Mouse (Mus musculus): ENCODE measurements at regions not wholly inside any gene's neighbourhood (a gene's known extent, or its start where the extent isn't known, plus 50 kb on each side); places are given as distances from the start of the nearest gene placed in this dataset.

DNA sequence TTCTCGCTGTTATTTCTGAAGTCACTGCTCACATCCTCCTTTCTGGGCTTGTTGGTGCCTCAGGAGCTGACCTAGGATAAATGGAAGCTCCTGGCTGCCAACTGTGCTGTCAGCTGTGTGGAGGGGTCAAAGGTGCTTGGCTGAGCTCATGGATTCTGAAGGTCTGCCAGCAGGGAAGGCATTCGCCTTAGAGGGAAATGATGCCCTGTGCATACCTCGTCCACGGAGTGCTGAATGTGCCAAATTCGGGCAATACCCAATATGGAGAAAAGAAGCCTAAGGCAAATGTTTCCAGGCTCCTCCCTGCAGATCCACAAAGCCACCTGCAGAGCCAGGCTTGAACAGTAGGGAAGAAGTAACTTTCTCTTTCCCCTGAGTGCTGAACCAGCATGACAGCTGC, 191.3 kb upstream of the Eya4 start:
- H3K4me2 ChIP-seq (ENCODE audit: low read length) = no peak overlapping the region
- no peak for ATAC-seq
- H3K4me3 ChIP-seq (ENCODE audit: low read depth, low read length) = no peak overlapping the region
- no peaks in the 10 kb centered on the region for H3K9me3 ChIP-seq (replicated peaks; ENCODE audit: control insufficient read depth, low read length, poor library complexity, severe bottlenecking)
- H3K4me1 ChIP-seq (ENCODE audit: control insufficient read depth, insufficient read depth, low read length) = no peaks in the 10 kb centered on the region
- WGBS = 45% methylated on average over 5 of the region's 5 CpGs
- H3K27ac ChIP-seq (ENCODE audit: low read length) = no peak overlapping the region
- no peaks in the 10 kb centered on the region for H3K27me3 ChIP-seq (ENCODE audit: control insufficient read depth, insufficient read depth, low read depth, low read length)
- no peak overlapping the region for H3K9ac ChIP-seq (ENCODE audit: low read depth, low read length)
- no peaks in the 10 kb centered on the region for H3K36me3 ChIP-seq (ENCODE audit: control insufficient read depth, insufficient read depth, low read length)

DNA sequence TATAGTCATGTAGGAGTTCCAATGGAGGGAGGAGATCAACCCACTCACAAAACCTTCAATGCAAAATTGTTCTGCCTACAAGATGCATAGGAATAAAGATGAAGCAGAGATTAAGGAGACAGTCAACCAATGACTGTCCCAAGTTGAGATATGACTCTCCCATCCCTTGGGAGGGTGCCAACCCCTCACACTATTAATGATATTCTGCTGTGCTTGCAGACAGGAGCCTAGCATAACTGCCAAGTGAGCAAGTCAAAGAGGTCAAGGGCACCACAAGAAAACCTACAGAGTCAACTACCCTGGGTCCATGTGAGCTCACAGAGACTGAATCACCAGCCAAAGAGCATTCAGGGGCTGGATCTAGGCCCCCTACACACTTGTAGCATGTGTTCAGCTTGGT, 184.1 kb upstream of the Eya4 start:
- Histone ChIP-seq H3K4me3 (ENCODE audit: low read depth, low read length) (no peak overlapping the region), H3K27me3 (ENCODE audit: control insufficient read depth, insufficient read depth, low read depth, low read length) (no peaks in the 10 kb centered on the region), H3K27ac (ENCODE audit: low read length) (no peak overlapping the region), H3K9ac (ENCODE audit: low read depth, low read length) (no peak overlapping the region), H3K4me2 (ENCODE audit: low read length) (no peak overlapping the region), H3K4me1 (ENCODE audit: control insufficient read depth, insufficient read depth, low read length) (no peaks in the 10 kb centered on the region), H3K9me3 (replicated peaks; ENCODE audit: control insufficient read depth, low read length, poor library complexity, severe bottlenecking) (no peaks in the 10 kb centered on the region), H3K36me3 (ENCODE audit: control insufficient read depth, insufficient read depth, low read length) (no peaks in the 10 kb centered on the region)
- no peak for ATAC-seq

DNA sequence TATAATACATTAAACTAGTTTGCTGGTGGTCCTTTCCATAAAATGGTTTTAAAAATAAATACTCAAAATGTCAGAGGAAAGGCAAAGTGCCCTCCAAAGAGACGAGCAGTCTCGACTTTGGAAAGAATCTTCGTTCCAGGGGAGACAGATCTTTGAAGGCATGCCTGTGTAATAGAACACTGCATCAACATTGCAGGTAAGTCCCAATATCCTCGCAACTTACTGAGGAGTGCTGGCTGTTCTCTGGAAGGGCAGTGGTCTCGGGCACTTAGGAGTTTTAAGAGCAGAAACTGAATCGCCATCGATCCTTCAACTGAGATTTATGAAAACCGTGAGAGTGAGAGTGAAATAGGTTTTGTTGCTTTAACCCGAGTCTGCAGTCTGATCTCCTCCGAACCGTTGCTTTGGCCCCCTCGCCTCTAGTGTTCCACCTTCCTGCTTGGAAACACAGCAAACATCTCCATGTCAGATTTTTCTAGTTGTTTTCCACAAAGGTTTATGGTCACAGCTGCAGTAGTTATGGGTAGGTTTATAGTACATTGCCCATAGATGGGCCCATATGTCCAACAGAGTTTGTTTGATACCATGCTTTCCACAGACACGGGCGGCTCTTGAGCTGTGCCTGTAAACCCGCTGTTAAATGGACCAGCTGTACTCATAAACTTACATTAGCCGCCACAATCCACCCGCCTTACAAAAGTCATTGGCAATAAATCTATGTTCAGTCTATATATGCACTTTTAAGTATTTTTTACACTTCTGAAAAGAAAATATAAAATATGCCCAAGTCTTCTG, 181.6 kb upstream of the Eya4 start:
- Histone ChIP-seq H3K9ac (ENCODE audit: low read depth, low read length) (no peak overlapping the region), H3K36me3 (ENCODE audit: control insufficient read depth, insufficient read depth, low read length) (no peaks in the 10 kb centered on the region), H3K4me2 (ENCODE audit: low read length) (no peak overlapping the region), H3K9me3 (replicated peaks; ENCODE audit: control insufficient read depth, low read length, poor library complexity, severe bottlenecking) (no peaks in the 10 kb centered on the region), H3K4me3 (ENCODE audit: low read depth, low read length) (no peak overlapping the region), H3K27me3 (ENCODE audit: control insufficient read depth, insufficient read depth, low read depth, low read length) (no peaks in the 10 kb centered on the region), H3K4me1 (ENCODE audit: control insufficient read depth, insufficient read depth, low read length) (no peaks in the 10 kb centered on the region), H3K27ac (ENCODE audit: low read length) (no peak overlapping the region)
- no peak for ATAC-seq
- 93% methylated on average over 17 of the region's 17 CpGs for WGBS

DNA sequence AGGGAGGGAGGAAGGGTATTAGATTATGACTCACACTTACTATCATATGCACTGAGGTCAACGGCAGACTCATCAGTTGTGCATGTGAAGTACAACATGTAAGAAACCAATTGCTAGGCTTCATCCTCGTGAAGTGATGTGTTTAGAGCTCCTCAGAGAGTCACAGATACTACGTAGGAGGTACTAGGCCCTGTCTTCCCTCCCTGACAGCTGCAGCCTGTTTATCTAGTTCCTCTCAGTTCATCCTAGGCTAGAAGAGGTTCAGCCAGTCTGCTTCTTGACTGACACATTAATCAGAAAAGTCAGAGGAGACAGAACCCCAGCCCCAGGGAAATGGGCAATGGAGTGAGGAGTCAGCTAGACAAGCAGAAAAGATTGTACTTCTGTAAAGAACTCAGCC, 180.1 kb upstream of the Eya4 start:
- no peak for ATAC-seq
- WGBS = 81% methylated on average over 3 of the region's 3 CpGs
- no peaks in the 10 kb centered on the region for H3K9me3 ChIP-seq (replicated peaks; ENCODE audit: control insufficient read depth, low read length, poor library complexity, severe bottlenecking)
- H3K27me3 ChIP-seq (ENCODE audit: control insufficient read depth, insufficient read depth, low read depth, low read length) = no peaks in the 10 kb centered on the region
- no peak overlapping the region for H3K9ac ChIP-seq (ENCODE audit: low read depth, low read length)
- H3K36me3 ChIP-seq (ENCODE audit: control insufficient read depth, insufficient read depth, low read length) = no peaks in the 10 kb centered on the region
- no peaks in the 10 kb centered on the region for H3K4me1 ChIP-seq (ENCODE audit: control insufficient read depth, insufficient read depth, low read length)
- H3K4me3 ChIP-seq (ENCODE audit: low read depth, low read length) = no peak overlapping the region
- no peak overlapping the region for H3K27ac ChIP-seq (ENCODE audit: low read length)
- H3K4me2 ChIP-seq (ENCODE audit: low read length) = no peak overlapping the region

DNA sequence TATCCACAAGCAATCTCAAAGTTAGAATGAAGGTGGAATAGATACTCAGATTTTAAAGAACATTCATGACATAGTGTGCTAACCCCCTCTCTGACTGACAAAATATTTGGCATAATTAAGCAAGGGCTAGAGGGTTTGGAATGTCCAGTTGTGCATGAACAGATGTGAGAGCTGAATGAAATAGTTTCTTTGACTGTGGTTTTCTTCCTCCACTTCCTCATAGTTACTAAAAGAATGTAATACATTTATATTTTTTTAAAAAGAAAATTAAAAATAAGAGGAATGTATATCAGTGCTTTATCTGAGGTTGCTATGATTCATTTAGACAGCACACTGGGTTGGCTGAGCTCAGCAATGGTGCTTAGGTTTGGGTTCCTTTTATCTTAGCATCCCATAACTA, 176.2 kb upstream of the Eya4 start:
- H3K4me1 ChIP-seq (ENCODE audit: control insufficient read depth, insufficient read depth, low read length) = no peaks in the 10 kb centered on the region
- H3K27ac ChIP-seq (ENCODE audit: low read length) = no peak overlapping the region
- H3K4me2 ChIP-seq (ENCODE audit: low read length) = no peak overlapping the region
- H3K9ac ChIP-seq (ENCODE audit: low read depth, low read length) = no peak overlapping the region
- H3K36me3 ChIP-seq (ENCODE audit: control insufficient read depth, insufficient read depth, low read length) = no peaks in the 10 kb centered on the region
- ATAC-seq = no peak
- no peaks in the 10 kb centered on the region for H3K27me3 ChIP-seq (ENCODE audit: control insufficient read depth, insufficient read depth, low read depth, low read length)
- H3K9me3 ChIP-seq (replicated peaks; ENCODE audit: control insufficient read depth, low read length, poor library complexity, severe bottlenecking) = no peaks in the 10 kb centered on the region
- no peak overlapping the region for H3K4me3 ChIP-seq (ENCODE audit: low read depth, low read length)

DNA sequence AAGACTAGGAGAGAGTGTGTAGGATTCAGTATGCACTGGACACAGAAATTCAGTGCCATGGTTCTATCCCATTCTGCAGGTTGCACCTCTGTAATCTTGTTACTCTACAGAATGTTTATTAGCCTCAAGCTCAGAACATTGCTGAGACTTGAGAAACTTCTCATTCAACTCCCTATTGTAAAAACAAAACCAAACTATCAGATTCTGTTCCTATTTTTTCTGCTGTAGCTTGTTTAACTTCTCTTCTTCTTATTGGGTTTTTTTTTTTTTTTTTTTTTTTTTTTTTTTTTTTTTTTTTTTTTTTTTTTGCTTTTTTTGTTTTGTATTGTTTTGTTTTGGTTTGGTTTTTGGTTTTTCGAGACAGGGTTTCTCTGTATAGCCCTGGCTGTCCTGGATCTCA, 172.1 kb upstream of the Eya4 start:
- Histone ChIP-seq H3K27ac (ENCODE audit: low read length) (no peak overlapping the region), H3K9me3 (replicated peaks; ENCODE audit: control insufficient read depth, low read length, poor library complexity, severe bottlenecking) (no peaks in the 10 kb centered on the region), H3K27me3 (ENCODE audit: control insufficient read depth, insufficient read depth, low read depth, low read length) (no peaks in the 10 kb centered on the region), H3K9ac (ENCODE audit: low read depth, low read length) (no peak overlapping the region), H3K4me2 (ENCODE audit: low read length) (no peak overlapping the region), H3K36me3 (ENCODE audit: control insufficient read depth, insufficient read depth, low read length) (no peaks in the 10 kb centered on the region), H3K4me3 (ENCODE audit: low read depth, low read length) (no peak overlapping the region), H3K4me1 (ENCODE audit: control insufficient read depth, insufficient read depth, low read length) (no peaks in the 10 kb centered on the region)
- 65% methylated on average over 1 of the region's 1 CpGs for WGBS
- ATAC-seq = no peak

DNA sequence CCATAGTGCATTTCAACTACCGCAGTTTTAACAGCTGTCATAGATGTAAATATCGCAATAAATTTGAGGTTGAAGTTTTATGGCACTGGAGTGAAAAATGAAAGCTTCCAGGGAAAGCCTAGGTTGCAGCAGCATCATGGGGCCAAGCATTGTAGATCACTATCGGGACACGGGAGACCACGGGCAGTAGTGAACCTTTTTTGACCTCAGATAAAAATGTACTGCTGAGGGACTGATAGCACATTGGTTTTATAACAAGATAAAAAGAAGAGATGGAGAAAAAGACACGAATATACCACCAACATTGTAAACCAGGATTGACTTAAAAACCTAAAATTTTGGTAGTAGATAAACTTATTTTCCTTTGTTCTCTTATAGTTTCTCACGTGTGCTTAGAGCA, 143.1 kb upstream of the Eya4 start:
- 91% methylated on average over 7 of the region's 7 CpGs for WGBS
- Histone ChIP-seq H3K9ac (ENCODE audit: low read depth, low read length) (no peak overlapping the region), H3K27ac (ENCODE audit: low read length) (no peak overlapping the region), H3K9me3 (replicated peaks; ENCODE audit: control insufficient read depth, low read length, poor library complexity, severe bottlenecking) (no peaks in the 10 kb centered on the region), H3K27me3 (ENCODE audit: control insufficient read depth, insufficient read depth, low read depth, low read length) (no peaks in the 10 kb centered on the region), H3K4me2 (ENCODE audit: low read length) (no peak overlapping the region), H3K4me3 (ENCODE audit: low read depth, low read length) (no peak overlapping the region), H3K36me3 (ENCODE audit: control insufficient read depth, insufficient read depth, low read length) (no peaks in the 10 kb centered on the region), H3K4me1 (ENCODE audit: control insufficient read depth, insufficient read depth, low read length) (no peaks in the 10 kb centered on the region)
- no peak for ATAC-seq

DNA sequence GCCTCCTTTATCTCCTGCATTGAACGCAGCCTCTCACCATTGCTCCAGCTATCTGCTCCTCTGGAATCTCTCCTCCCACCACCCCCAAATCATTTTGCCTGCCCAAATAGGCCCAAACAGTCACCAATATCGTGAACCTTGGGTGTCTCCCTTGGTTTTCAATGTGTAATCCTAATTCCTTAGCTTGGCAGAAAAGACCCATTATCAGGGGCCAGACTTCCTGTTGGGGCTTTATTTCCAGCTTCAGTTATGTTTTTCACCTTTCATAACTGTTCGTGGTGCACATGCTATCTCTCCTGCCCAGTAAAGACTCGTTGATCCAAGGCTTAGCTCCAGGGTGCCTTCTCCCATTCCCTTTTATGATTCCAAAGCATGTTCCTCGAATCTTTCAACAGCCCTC, 142.4 kb upstream of the Eya4 start:
- Histone ChIP-seq H3K4me1 (ENCODE audit: control insufficient read depth, insufficient read depth, low read length) (no peaks in the 10 kb centered on the region), H3K4me3 (ENCODE audit: low read depth, low read length) (no peak overlapping the region), H3K27me3 (ENCODE audit: control insufficient read depth, insufficient read depth, low read depth, low read length) (no peaks in the 10 kb centered on the region), H3K9ac (ENCODE audit: low read depth, low read length) (no peak overlapping the region), H3K9me3 (replicated peaks; ENCODE audit: control insufficient read depth, low read length, poor library complexity, severe bottlenecking) (no peaks in the 10 kb centered on the region), H3K36me3 (ENCODE audit: control insufficient read depth, insufficient read depth, low read length) (no peaks in the 10 kb centered on the region), H3K27ac (ENCODE audit: low read length) (no peak overlapping the region), H3K4me2 (ENCODE audit: low read length) (no peak overlapping the region)
- 69% methylated on average over 5 of the region's 5 CpGs for WGBS
- ATAC-seq = no peak

DNA sequence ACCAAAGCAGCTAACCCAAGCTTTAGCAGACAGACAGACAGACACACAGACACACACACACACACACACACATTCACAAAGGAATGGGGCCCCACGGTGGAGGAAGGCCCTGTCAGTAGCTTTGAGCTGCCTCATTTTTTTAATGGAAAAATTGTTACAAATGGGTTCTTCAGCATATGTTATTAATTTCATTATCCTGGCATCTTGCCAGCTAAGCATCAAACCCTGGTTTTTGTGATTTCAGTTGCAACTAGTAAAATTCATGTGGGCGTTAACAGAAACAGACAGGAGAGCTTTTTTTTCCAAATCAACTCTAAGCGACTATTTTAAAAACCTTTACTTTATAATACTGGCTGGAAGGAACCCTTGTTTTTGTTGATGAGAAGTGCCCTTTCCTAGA, 138.4 kb upstream of the Eya4 start:
- ATAC-seq = no peak
- Histone ChIP-seq H3K4me2 (ENCODE audit: low read length) (no peak overlapping the region), H3K36me3 (ENCODE audit: control insufficient read depth, insufficient read depth, low read length) (no peaks in the 10 kb centered on the region), H3K4me1 (ENCODE audit: control insufficient read depth, insufficient read depth, low read length) (no peaks in the 10 kb centered on the region), H3K27ac (ENCODE audit: low read length) (no peak overlapping the region), H3K27me3 (ENCODE audit: control insufficient read depth, insufficient read depth, low read depth, low read length) (no peaks in the 10 kb centered on the region), H3K4me3 (ENCODE audit: low read depth, low read length) (no peak overlapping the region), H3K9ac (ENCODE audit: low read depth, low read length) (no peak overlapping the region), H3K9me3 (replicated peaks; ENCODE audit: control insufficient read depth, low read length, poor library complexity, severe bottlenecking) (no peaks in the 10 kb centered on the region)
- 84% methylated on average over 3 of the region's 3 CpGs for WGBS
